Mouse (Mus musculus) spleen, postnatal 14 days (tissue): ENCODE results near the gene Galm.

Experiments used
- DNase-seq, 2 experiments: peaks; one replicate each; pipeline ENCODE4 v3.0.0; 2021 to 2022; ENCODE audit warnings: low spot score in 2 of 2

The Galm gene

DNA sequence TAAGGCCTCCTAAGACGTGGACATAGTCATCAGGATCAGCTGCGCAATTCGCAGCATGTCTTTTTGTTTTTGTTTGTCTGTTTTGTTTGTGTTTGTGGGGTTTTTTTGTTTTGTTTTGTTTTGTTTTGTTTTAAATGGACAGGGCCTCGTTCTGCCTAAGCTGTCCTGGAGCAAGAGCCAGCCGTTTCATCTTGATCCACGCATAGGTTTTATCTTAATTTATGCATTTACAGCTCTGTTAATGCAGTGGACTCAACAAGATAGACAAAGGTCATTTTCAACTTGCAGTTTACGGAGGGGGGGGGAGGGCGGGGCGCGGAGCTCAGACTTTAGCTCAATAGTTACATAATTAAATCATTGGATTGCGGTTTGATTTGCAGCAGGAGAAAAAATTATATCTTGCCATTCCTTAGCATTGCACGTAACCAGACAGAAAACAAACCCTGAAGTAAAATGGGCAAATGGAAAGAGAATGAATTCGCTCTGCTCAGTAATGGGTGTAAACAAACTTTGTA is 1.3 kb downstream of the Galm start:
- no peak for DNase-seq

DNA sequence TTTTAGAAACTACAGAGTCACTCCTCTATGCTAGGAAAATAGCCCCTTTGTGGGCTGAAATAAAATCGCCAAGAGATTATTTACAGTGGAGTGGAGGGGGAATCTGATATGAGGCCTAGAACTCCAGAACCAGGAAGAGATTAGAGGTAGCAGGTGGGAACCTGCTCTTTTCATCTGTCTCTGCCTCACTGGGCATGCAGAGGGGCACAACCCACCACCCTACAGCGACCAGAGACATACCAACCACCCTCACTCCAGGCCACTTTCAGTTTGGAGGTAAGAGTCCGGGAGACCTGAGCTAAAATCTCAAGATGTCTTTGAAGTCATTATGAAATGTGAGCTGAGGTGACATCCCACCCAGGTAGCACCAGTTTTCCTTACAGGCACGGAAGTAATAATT is 2.1 kb downstream of the Galm start:
- DNase-seq = no peak

DNA sequence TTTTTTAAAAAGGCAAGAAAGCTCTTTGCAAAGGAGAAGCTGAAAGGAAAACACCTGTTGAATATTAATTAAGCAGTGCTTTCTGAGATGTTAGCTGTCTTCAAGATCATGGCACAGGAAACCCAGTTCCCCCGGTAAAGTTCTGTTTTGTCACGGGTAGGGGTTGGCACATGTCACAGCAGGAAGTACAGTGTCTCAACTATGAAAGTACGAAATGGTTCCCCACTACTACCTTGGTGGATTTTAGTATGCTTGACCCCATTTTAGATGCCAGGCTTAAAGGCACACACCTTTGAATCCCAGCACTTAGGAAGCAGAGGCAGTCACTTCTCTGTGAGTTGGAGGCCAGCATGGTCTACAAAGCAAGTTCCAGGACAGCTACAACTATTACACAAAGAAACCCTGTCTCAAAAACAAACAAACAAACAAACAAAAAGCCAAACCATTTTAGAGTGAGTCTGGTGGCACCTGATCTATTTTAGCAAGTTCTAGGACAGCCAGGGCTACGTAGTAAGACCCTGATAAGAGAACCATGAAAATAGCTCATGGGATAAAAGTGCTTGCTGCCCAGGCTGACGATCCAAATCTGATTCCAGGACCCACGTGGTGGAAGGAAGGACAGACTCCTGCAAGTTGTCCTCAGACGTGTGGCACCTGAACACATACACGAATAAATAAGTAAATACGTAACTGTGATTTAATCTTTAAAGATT is 3.6 kb downstream of the Galm start:
- no peak for DNase-seq

DNA sequence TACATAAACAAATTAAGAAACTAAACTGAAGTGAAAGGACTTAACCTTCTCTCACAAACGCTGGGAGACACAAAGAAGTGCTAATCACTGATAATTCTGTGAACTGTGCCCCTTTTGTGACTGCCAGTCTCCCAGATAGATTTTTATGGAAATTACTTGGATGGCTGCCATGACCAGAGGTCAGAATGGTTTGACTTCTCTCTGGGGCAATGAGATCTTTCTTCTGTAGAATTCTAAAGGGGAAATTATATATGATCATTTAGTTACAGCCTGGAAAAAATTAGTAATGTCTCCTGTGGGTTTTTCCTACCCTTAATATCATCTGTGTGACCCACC is 4.1 kb downstream of the Galm start:
- no peak for DNase-seq

DNA sequence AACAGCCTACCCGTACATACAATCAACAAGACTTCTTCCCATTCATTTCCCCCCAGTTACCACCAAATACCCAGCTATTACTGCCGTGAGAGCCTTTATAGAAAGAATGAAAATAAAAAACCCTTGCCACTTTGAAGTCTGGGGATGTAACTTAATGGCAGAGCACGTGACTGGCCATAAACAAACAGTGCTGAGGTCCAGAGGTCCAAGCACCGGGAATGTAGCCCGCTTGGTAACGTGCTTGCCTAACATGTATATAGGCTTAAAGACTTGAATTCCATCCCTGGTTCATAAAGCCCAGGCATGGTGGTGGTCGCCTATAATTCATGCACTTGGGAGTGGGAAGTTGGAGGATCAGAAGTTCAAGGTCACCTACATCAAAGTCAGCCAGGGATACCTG is 4.6 kb downstream of the Galm start:
- DNase-seq = no peak

DNA sequence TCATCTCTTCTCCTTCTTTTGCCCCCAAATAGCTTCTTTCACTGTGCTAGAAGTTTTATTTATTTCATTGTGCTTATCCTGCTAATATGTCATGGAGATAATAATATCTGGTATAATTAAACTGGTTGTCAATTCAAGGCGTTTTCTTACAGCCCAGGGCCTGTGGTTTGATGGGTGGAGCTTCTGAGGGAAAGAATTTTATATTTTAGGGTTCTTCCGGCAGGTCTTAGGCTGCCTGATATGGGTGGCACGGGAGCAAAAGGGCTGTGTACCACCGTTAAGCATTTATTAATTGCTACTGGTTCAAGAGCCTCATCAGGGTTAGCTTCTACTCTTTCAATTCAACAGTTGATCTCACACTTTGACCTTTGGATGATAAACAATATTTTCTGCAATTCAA is 5.2 kb downstream of the Galm start:
- no peak for DNase-seq

DNA sequence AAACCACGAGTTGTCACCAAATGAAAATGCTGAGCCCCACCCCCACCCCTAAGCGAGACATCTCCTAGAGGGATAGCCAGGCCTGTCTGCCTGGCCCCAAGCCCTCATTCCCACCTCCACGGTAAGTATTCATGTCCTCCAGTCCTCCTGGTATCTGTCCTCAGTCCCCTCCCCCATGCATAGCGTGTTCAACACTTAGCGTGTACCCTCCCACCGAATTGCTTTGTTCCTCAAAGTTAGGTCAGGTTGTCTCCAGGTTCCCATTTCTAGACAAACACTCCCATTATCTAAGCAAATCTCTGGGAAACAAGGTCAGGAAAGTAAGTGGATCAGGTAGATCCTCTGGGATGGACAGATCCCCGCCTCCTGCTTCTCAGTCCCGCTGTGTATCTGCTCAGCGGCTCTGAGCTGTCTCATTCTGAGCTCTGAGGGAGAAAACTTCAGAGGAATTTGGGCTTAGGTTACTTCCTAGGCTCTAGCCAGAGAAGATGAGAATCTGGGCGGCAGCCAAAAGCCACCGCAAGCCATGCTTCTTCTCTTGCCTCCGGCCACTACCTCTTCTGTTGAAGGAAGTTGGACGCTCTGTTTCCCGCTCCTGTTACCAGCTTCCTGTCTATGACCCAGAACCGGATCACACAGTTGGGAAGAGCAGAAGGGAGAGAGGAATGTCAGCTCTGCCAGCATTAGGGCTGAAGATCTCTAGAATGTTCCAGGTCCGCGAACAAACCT is 11.3 kb downstream of the Galm start:
- DNase-seq = no peak

DNA sequence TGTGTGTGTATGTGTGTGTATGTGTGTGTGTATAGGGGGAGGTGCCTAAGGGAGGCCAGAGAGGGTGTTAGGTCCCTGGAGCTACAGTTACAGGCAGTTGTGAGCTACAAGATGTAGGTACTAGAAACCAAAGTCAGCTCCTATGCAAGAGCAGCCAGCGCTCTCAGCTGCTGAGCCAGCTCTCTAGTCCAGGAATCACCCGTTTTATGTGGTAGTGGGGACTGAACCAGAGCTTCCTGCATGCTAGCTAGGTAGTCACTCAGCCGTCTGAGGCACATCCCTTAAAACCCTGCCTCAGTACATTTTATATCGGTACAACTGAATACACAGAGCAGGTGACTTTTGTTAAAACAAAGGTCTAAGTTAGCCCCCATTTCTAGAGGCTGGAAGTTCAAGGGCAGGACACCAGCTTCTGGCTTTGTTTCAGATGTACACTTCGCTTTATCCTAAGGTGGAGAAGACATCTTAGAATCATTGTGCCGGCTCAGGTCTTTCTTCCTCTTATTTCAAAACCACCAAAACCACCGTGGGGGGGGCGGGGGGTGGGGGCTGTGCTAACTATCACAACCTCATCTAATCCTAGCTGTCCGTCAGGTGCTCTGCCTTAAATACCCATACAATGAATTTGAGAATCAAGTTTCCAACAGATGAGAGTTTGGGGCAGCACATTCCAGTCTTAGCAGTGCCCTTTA is 12.6 kb downstream of the Galm start:
- no peak for DNase-seq

DNA sequence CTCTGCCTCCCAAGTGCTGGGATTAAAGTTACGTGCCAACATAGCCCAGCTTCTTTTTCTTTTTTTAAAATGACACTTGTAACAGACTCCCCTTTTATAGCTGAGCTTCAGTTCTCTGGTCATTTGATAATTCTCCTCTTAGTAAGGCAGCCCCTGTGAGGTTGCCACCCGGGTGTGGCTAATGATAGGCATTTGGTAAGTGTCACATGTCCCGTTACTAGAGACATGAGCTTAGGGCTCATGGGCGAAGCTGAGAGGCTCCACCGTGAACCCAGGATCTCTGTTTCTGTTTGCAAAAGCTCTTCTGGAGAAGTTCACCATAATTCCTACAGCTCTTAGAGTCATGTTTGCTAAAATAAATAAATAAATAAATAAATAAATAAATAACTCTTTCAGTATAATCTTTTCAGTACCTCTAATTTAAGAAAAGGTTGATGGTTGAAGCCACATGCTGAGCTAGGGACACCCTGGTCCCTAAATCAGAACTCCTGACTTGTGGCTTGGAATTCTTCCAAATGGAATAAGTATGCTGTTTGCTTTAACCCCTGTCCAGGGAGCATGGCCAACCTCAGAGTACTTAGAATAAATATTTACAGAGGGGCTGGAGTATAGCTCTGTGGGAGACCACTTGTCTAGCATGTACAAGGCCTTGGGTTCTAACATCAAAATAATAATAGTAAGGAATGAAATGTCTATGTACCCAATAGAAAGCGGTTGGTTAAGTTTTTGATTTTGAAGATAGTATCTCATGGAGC is 16.4 kb downstream of the Galm start:
- DNase-seq = no peak

DNA sequence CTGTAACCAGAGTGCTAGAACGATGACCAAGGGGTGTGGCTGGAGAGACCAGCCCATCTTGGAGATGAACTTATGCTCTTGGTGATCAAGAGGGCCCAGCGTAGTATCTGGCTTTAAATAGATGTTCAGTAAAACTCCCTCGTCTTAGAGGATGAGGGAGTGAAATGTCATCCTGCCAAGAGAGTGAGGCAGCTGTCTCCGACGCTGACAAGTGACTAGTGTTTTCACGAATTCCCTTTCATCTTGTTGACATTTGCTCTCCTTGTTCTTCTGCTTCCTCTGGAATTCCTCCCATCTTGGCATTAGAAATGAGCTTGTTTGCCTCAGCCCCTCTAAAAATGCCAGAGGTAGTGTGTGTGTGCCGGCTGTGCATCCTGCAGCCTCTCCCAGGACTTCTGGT is 17.9 kb downstream of the Galm start:
- DNase-seq = no peak

DNA sequence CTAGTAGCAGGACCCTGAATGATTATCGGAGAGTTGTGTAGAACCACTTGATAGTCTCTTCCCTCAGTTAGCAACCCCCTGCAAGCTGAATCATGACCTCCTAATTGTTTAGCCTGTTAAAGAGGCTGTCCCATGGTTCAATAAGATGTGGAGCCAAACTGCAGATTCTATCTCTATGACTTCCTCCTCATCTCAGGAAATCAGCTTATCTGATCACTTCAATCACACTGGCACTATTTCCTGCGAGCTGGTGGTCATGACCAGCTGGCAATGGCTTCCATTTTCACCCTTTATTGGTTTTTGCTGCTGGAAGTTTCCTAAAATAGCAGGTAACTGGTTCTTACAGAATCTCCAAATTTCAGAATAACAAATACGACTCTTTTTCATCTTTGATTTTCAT is 18.5 kb downstream of the Galm start:
- DNase-seq = no peak

DNA sequence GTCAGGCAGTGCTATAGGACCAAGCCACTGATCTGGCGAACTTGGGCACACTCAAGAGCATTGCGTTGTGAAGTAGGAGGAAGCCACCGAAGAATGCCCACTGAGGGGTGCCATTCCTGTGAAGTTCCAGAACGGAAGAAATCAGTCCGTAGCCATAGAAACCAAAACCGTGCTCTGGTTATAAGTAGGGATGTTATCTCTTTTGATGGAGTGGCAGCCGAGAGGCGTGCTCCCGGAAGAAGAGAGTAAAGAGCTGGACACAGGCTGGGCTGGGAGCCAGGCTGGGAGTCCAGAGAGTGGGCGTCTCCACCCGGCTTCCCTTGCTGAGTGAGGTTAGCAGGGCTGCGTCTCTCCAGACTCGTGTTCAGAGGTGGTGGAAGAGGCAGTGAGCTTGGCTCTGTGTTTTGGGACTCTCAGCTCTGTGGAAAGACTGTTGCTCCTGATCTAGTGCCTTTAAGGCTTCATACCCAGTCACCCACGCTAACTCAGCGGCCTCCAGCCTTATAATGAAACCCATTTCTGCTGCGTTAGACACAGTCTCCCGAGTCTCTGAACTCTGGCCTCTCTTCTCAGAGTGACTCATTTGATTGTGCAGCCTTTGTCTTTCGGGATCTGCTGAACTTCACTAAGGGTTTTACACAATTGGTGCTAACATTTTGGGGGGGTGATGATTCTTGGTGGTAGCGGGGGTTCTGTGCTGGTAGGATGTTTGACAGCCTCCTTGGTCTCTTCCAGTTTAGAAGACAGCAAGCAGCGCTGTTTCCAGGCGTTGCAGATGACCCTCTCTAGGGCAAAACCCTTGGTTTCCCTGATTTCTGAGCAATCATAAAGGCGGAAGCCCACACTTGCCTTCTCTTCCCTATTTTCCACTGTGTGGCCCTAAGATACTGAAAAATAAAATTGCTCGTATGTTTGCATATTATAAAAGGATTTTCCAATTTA is 21.1 kb downstream of the Galm start:
- DNase-seq = no peak

DNA sequence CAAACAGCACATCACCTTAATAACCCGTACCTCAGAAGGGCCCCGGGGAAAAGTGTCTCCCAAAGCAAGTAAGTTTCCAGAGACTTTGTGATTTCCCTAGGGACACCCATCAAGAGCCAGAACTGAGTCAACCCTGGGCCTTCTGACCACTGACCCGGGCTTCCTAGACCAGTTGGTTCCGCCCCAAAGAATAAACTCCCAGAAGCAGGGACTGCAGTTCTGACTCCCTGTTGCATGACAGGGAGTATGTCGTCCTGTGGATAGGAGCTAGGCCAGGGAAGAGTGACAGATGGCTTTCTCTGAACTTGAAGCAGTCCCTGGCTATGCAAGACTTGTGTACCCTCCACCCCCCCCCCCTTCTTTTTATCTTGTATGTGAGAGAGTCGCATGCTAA is 21.7 kb downstream of the Galm start:
- no peak for DNase-seq

DNA sequence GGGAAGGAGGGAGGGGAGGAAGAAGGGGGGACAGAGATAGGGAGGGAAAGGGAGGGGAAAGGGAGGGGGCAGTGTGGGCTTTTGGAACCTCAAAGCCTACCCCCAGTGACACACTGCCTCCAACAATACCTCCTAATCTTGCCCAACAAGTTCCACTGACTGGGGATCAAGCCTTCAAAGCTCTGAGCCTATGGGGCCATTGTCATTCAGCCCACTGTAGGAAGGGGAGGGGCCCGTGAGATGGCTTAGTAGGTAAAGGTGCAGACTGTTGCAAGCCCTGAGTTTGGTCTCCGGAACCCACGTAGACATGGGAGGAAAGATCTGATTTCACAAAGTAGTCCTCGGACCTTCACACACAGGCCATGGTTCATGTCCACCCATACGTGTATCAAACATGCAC is 24.1 kb downstream of the Galm start:
- no peak for DNase-seq

DNA sequence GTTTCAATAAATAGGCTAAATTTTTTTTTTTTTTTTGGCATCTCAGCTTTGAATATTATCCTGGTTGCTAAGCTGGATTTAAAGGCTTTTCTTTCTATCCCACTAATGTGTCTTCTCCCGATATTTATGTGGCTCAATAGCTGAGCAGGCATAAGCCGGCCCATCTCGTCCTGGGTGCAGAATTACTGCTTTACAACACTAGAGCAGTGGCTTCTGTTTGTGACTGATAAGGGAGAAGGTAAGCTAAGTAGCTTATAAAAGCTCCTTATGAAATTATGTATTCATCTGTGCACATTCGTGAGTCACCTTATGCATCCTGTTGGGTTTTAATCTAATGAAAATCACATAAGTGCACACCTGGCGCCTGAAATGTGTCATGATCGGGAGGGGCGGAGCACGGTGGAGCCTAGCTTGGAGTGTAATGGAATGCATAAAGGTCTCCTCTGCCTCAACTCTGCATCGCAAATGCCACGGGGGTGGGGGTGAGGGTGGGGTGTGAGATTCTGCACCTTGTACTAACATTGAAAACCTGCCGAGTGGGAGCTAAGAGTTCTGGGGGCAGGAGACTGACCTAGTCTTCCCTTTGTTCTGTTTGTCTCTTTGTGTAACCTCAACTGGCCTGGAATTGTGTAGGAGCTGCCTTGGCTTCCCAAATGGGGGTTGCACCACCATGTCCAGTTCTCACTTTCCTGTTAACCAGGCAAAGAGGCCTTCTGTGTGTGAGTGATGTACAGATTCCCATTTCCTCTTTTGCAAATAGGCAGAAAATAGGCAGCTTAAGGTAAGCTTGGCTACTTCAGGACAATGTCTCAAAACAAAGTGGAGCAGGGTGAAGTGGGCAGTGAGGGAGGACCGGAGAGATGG is 25.7 kb downstream of the Galm start:
- no peak for DNase-seq

DNA sequence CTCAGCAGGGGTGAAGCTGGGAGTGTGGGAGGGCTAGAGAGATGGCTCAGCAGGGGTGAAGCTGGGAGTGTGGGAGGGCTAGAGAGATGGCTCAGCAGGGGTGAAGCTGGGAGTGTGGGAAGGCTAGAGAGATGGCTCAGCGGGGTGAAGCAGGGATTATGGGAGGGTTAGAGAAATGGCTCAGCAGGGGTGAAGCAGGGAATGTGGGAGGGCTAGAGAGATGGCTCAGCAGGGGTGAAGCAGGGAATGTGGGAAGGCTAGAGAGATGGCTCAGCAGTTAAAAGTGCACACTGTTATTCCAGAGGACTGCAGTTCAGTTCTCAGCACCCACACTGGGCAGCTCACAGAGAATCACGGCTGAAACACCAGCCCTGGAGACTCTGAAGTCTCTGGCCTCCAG is 26.4 kb downstream of the Galm start:
- DNase-seq = no peak

DNA sequence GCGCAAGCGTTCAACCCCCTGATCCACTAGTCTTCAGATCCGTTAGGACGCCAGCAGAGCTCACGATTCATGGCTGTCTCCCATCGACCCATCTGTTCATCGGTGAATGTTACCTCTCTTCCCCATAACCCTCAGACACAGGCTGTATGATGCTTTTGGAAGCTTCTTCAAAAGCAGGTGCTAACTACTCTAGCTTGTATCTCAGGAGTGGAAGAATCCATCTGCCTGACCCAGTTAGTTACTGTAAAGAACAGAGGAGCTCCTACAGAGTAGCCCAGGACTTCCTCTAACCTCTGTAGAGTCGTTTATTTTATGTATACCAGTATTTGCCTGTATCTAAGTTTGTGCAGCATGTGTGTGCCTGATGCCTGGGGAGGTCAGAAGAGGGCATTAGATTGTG is 29.6 kb downstream of the Galm start:
- no peak for DNase-seq

DNA sequence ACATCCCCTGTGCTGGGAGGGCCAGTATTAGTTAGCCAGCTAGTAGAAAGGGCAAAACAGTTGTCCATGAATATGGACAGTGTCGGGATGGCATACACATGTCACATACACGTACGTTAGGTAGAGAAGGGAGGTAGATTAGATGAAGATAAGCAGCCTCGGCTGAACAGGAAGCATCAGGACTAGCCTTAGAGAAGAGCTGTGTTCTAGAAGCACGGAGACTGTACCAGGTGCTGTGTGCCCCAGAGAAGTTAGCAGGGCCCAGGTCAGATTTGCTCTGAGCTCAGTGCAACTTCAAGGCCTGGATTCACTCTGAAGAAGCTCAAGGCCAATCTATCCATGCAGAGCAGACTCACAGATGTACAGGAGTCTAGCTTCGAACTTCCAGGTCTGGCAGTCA is 30.2 kb downstream of the Galm start:
- no peak for DNase-seq

DNA sequence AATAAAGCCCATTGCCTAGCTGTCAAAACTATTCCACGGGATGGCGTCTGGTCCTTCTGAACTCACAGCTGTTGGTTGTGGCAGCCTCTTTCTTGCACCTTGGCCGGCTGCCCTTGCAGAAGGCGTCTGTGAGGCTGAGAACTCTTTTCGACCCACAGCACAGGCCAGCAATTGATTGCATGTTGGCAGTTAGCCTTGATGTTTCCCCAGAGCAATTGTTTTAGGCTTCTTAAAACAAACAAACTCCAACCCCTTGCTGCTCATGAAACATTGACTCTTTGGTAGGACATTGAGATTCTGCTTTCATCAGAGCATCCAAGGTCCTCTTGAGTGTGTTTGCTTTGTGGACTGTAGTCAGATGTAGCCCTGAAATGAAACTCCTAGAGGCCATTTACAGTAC is 33.2 kb downstream of the Galm start:
- no peak for DNase-seq

DNA sequence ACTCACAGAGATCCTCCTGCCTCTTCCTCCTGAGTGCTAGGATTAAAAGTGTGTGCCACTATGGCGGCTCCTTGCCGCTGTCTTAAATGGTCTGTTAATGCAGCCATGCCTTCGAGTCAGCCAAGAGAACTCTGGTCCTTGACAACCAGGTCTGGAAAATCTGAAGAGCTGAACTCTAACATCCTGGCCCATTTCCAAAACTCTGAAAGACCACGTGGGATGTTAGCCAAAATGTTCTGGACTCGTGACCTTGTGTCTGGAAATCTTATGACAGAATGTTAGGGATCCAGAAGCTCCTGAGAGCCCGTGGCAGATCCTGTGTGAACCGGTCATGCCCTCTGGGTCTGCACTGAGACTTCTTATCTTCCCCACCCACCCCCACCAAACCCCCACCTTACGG is 36.7 kb downstream of the Galm start:
- DNase-seq = no peak
